Mouse (Mus musculus): ENCODE measurements at regions not wholly inside any gene's neighbourhood (a gene's known extent, or its start where the extent isn't known, plus 50 kb on each side); places are given as distances from the start of the nearest gene placed in this dataset.

DNA sequence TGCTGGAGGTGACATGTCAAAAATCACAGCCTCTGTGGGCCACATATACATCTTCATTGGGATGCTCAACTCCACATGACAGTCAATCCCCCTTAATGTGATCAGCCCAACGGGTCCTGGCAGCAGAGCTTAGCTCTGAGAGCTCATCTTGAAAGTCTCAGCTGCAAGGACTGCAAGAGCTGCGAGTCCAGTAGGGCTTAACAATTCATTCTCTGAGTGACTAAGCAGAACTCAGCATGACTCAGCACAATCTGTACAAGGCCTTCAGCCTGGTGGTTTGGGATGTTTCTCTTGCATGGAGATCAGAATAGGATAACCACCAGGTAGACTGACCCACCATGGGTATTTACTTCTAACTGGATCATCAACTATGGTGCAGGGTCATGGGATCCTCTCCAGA is 399.2 kb upstream of the Cdh5 start:
- TF ChIP-seq CTCF (IDR thresholded peaks at IDR 0.05; ENCODE audit: extremely low read depth, insufficient read depth, low read length) (no peak), POLR2A (IDR thresholded peaks at IDR 0.05; ENCODE audit: extremely low read depth, insufficient read depth, low read length) (no peak)
